Mouse (Mus musculus) midbrain, embryonic 10.5 days (tissue): Measurements from ENCODE around the gene Ecpas. TPM values are rescaled to one million over a fixed set of nuclear protein-coding genes. Genes with fewer than 3 reads are reported as not detected.

Experiments used
- DNase-seq: peaks from one replicate; pipeline ENCODE4 v3.0.0-alpha.2; 2017; ENCODE audit warnings: low spot score
- H3K27ac ChIP-seq: fragments of 300-500 bp; sonication (generic); replicated peaks from 2 replicates; pipeline ENCODE4 v1.5.1; 2016; ENCODE audit warnings: mild to moderate bottlenecking
- H3K27me3 ChIP-seq: fragments of 300-500 bp; sonication (generic); 2 replicates; pipeline ENCODE4 v1.6.1; 2016; ENCODE audit warnings: low read depth, mild to moderate bottlenecking; ENCODE audit not compliant: poor library complexity, severe bottlenecking
- H3K36me3 ChIP-seq: fragments of 300-500 bp; sonication (generic); 2 replicates; pipeline ENCODE4 v1.6.1; 2016; ENCODE audit warnings: mild to moderate bottlenecking, moderate library complexity
- H3K4me1 ChIP-seq: fragments of 300-500 bp; sonication (generic); 2 replicates; pipeline ENCODE4 v1.6.1; 2016
- H3K4me3 ChIP-seq: fragments of 300-500 bp; sonication (generic); 2 replicates; pipeline ENCODE4 v1.5.1; 2016; ENCODE audit warnings: mild to moderate bottlenecking, moderate library complexity
- H3K9me3 ChIP-seq: fragments of 300-500 bp; sonication (generic); replicated peaks from 2 replicates; pipeline ENCODE4 v1.6.1; 2016; ENCODE audit warnings: mild to moderate bottlenecking
- WGBS: fragments of 180-500 bp; shearing (Covaris S2); methylation state at CpG from one replicate; pipeline ENCODE4 v1.1.7; 2016; 5-methylcytosine and 5-hydroxymethylcytosine counted together
- polyA plus RNA-seq: library from polyadenylated mRNA; unstranded; fragments of >200 nt; fragmentation: Nextera tagmentation; extraction: Ambion mirVana; gene quantifications from 2 replicates; pipeline ENCODE4 v1.2.1, GENCODE M21; 2016

The Ecpas gene
- polyA plus RNA-seq, 1 experiment from 2014 or later: 30.4 TPM

GRCm38 (mm10) chr4:58898318-58898717 is 14.2 kb downstream of the Ecpas start:
- H3K9me3 ChIP-seq: no peaks in the 10 kb centered on the region
- no peaks in the 10 kb centered on the region for H3K27me3 ChIP-seq
- H3K4me3 ChIP-seq: no peak overlapping the region
- DNase-seq: no peak
- no peak overlapping the region for H3K27ac ChIP-seq
- no peaks in the 10 kb centered on the region for H3K36me3 ChIP-seq
- H3K4me1 ChIP-seq: peaks cover 2% of the 10 kb centered on the region; the same call in 1 of the 2 replicates

DNA sequence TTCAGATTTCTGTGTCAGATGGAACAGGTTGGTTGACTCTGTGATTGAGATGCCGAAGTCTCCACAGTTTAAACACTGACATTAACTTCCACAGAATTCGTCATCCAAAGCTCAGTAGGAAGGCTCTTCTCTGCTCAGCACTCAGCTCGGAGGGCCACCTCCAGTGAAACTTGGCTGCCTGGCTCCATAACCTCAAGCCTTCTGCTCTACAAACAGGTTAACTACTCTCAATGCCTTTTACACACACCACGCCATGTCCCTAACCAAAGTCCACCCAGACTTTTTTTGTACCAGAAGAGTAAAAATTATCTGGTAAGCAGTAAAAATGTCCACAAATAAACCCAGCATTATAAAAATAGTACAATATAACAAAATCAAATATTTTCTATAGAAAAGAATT is 15.1 kb downstream of the Ecpas start:
- H3K4me1 ChIP-seq: peaks cover 2% of the 10 kb centered on the region; the same call in 1 of the 2 replicates
- WGBS: 79% methylated on average over 4 of the region's 4 CpGs
- no peaks in the 10 kb centered on the region for H3K27me3 ChIP-seq
- H3K27ac ChIP-seq: no peak overlapping the region
- H3K4me3 ChIP-seq: no peak overlapping the region
- no peaks in the 10 kb centered on the region for H3K36me3 ChIP-seq
- DNase-seq: no peak
- H3K9me3 ChIP-seq: no peaks in the 10 kb centered on the region

DNA sequence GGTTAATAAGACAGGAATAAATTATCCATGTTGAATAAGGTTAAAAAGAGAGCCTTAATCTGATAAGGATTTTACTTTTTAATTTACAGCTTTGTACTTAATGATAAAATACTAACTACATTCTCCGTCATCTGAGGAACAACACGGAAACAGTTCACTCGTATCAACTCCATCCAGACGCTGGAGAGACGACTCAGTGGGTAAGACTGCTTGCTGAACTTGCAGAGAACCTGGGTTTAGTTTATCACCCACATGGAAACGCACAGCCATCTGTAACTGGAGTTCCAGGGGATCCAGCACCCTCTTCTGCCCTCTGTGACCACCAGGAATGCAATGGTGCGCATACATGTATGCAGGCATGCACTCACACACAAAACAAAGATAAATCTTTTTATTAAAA is 18.1 kb downstream of the Ecpas start:
- 88% methylated on average over 7 of the region's 7 CpGs for WGBS
- H3K27me3 ChIP-seq: no peaks in the 10 kb centered on the region
- no peaks in the 10 kb centered on the region for H3K36me3 ChIP-seq
- no peak for DNase-seq
- H3K27ac ChIP-seq: no peak overlapping the region
- no peak overlapping the region for H3K4me3 ChIP-seq
- H3K4me1 ChIP-seq: peaks cover 2% of the 10 kb centered on the region; the same call in 1 of the 2 replicates
- H3K9me3 ChIP-seq: no peaks in the 10 kb centered on the region

- WGBS: 90% methylated on average over 4 of the region's 4 CpGs
- no peaks in the 10 kb centered on the region for H3K27me3 ChIP-seq
- H3K4me1 ChIP-seq: no peaks in the 10 kb centered on the region
- DNase-seq: no peak
- H3K4me3 ChIP-seq: no peak overlapping the region
- H3K27ac ChIP-seq: no peak overlapping the region
- no peaks in the 10 kb centered on the region for H3K36me3 ChIP-seq
- H3K9me3 ChIP-seq: no peaks in the 10 kb centered on the region
Measured at GRCm38 (mm10) chr4:58890035-58890782, 22.3 kb downstream of the Ecpas start.

GRCm38 (mm10) chr4:58888568-58888967 is 24.0 kb downstream of the Ecpas start:
- 91% methylated on average over 1 of the region's 1 CpGs for WGBS

GRCm38 (mm10) chr4:58887626-58888025 is 24.9 kb downstream of the Ecpas start:
- H3K4me3 ChIP-seq: no peak overlapping the region
- no peaks in the 10 kb centered on the region for H3K27me3 ChIP-seq
- H3K27ac ChIP-seq: no peak overlapping the region
- WGBS: 89% methylated on average over 3 of the region's 3 CpGs
- no peaks in the 10 kb centered on the region for H3K4me1 ChIP-seq
- 0 out of 2 replicates have a peak, but pooled peaks cover 4% of the 10 kb centered on the region for H3K36me3 ChIP-seq
- DNase-seq: no peak
- H3K9me3 ChIP-seq: no peaks in the 10 kb centered on the region

More at GRCm38 (mm10) chr4:58888568-58888967, 24.0 kb downstream of the Ecpas start:
- H3K4me1 ChIP-seq: no peaks in the 10 kb centered on the region
- no peaks in the 10 kb centered on the region for H3K36me3 ChIP-seq
- H3K27me3 ChIP-seq: no peaks in the 10 kb centered on the region
- no peak for DNase-seq
- no peak overlapping the region for H3K4me3 ChIP-seq
- H3K27ac ChIP-seq: no peak overlapping the region
- H3K9me3 ChIP-seq: no peaks in the 10 kb centered on the region

DNA sequence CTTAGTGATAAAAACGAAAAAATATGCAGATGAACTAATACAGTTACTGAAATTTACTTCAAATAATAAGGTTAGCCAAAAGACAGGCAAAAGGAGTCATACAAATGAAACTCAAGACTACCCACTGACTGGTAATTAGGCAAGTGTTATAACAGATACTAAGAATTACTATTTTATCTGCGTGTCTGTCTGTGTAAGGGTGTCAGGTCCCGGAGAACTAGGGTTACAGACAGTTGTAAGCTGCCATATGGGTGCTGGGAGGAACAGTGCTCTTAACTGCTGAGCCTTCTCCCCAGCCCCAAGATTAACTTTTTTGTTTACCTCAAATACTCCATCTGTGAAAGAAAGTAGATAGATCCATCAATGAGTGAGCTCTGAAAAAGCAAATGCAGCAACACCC is 25.8 kb downstream of the Ecpas start:
- no peaks in the 10 kb centered on the region for H3K9me3 ChIP-seq
- peaks cover 12% of the 10 kb centered on the region for H3K36me3 ChIP-seq
- H3K4me1 ChIP-seq: no peaks in the 10 kb centered on the region
- 89% methylated on average over 3 of the region's 3 CpGs for WGBS
- no peak overlapping the region for H3K27ac ChIP-seq
- no peaks in the 10 kb centered on the region for H3K27me3 ChIP-seq
- H3K4me3 ChIP-seq: no peak overlapping the region
- no peak for DNase-seq

DNA sequence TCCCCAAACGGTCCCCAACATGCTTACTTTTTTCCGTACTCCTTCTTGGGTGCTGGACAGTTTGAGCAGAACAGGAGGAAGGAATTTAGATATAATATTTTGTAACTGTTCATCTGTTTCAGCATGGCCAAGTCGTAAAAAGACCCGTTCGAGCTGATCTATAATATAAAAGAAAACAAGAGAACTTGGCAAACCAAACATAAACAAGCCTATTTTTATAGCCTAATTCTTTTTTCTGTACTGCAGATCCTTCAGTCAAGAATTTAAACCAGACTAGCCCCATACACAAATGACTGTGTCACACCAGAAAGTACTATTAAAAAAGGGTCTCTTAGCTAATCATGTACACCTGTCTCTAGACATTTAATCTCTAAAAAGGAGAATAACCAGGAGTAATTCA is 27.2 kb downstream of the Ecpas start:
- Histone ChIP-seq H3K4me1 (no peaks in the 10 kb centered on the region), H3K27me3 (no peaks in the 10 kb centered on the region), H3K36me3 (peaks cover 15% of the 10 kb centered on the region), H3K27ac (no peak overlapping the region), H3K4me3 (no peak overlapping the region), H3K9me3 (no peaks in the 10 kb centered on the region)
- DNase-seq: no peak
- WGBS: 93% methylated on average over 5 of the region's 5 CpGs

DNA sequence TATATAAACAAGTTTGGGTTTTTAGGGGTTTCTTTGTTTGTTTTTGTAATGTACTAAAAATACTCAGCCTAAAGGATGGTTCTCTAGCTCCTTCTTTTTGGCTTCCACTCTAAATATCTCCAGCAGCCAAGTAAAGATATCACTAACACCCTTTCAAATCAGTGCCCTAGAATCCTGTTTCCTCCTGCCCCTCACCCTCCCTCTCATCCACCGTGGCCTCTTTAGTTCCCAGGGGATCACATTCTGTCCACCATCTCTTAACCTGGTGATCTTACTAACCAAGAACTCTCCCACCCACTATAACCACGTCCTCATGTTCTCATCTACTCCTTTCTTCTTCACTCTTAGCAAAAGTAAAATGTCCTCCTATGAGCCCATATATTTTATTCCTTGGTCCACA is 28.7 kb downstream of the Ecpas start:
- WGBS: 83% methylated on average over 2 of the region's 2 CpGs
- no peaks in the 10 kb centered on the region for H3K4me1 ChIP-seq
- H3K9me3 ChIP-seq: no peaks in the 10 kb centered on the region
- H3K4me3 ChIP-seq: no peak overlapping the region
- DNase-seq: no peak
- H3K27ac ChIP-seq: no peak overlapping the region
- H3K27me3 ChIP-seq: no peaks in the 10 kb centered on the region
- H3K36me3 ChIP-seq: peaks cover 15% of the 10 kb centered on the region

DNA sequence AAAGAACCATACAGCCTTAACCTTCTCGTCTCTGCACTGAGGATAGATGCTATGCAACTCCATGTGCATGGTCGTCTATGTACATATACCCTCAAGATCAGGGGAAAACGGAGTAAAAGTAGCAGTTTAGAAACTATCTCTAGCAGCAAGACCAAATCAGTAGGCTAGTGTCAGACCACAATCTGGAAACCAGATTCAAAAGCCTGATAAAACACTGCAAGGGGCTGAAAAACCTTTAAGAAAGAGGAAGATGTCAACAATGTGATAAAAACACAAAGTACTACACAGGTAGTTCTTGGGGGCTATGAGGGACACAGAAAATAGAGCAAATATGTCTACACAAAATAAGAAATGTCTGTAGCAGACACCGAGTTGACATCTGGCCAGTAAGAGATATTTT is 38.2 kb downstream of the Ecpas start:
- Histone ChIP-seq H3K36me3 (peaks cover 39% of the 10 kb centered on the region), H3K27ac (no peak overlapping the region), H3K9me3 (no peaks in the 10 kb centered on the region), H3K27me3 (no peaks in the 10 kb centered on the region), H3K4me3 (no peak overlapping the region), H3K4me1 (no peaks in the 10 kb centered on the region)
- 89% methylated on average over 4 of the region's 4 CpGs for WGBS
- no peak for DNase-seq

DNA sequence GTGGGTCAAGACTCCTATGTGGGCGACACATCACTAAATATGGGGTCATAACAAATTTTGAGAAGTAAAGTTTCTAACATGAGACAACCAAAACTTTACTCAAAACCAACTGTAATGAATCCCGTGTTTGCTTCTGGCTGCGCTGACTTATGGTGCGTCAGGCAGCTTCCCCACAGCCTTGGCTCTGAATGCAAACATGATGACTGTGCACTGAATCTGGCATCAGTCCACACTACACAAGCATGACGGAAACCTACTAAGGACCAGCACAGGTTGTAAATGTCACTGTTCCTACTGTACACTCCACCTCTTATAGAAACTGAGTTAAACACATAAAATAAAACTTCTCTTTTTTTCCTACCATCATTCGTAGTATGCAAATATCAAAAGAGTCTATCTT is 45.3 kb downstream of the Ecpas start:
- Histone ChIP-seq H3K9me3 (no peaks in the 10 kb centered on the region), H3K27ac (no peak overlapping the region), H3K36me3 (peaks cover 47% of the 10 kb centered on the region), H3K27me3 (no peaks in the 10 kb centered on the region), H3K4me1 (no peaks in the 10 kb centered on the region), H3K4me3 (no peak overlapping the region)
- no peak for DNase-seq
- WGBS: 95% methylated on average over 6 of the region's 6 CpGs

- Histone ChIP-seq H3K9me3 (no peaks in the 10 kb centered on the region), H3K4me1 (no peaks in the 10 kb centered on the region), H3K36me3 (peaks cover 60% of the 10 kb centered on the region), H3K27ac (no peak overlapping the region), H3K4me3 (no peak overlapping the region), H3K27me3 (no peaks in the 10 kb centered on the region)
- 88% methylated on average over 3 of the region's 3 CpGs for WGBS
- no peak for DNase-seq
Measured at GRCm38 (mm10) chr4:58832908-58833307, 79.6 kb downstream of the Ecpas start.

GRCm38 (mm10) chr4:58825921-58826320 is 86.6 kb downstream of the Ecpas start:
- peaks cover 83% of the 10 kb centered on the region for H3K36me3 ChIP-seq
- no peak overlapping the region for H3K4me3 ChIP-seq
- no peak overlapping the region for H3K27ac ChIP-seq
- no peaks in the 10 kb centered on the region for H3K4me1 ChIP-seq
- H3K9me3 ChIP-seq: no peaks in the 10 kb centered on the region
- no peak for DNase-seq
- no peaks in the 10 kb centered on the region for H3K27me3 ChIP-seq
- 89% methylated on average over 4 of the region's 4 CpGs for WGBS

DNA sequence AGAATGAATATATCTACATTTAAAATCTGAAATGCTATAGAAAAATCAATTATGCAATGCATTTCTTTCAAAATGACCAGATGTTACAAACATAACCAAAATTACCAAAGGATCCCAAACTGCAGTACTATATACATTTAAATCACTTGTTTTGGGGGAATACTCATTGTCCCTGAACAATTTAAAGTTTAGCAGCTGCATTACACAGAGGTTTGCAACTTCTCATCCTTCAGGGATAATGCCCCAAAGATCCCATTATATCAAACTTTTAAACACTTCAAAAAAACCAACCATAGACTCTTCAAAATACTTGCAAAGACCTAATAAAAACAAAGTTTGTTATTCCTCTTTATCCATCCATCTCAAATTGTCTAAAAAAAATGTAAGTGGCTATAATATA is 124.9 kb downstream of the Ecpas start, which contains the start of gene Olfr267:
Gene Olfr267, minus strand, starts transcription at position 101 of the 400 bp plus-strand sequence.
- no peaks in the 10 kb centered on the region for H3K27me3 ChIP-seq
- H3K27ac ChIP-seq: no peak within 1 kb of the TSS
- H3K4me3 ChIP-seq: no peak within 1 kb of the TSS
- no peak for DNase-seq
- no peaks in the 10 kb centered on the region for H3K4me1 ChIP-seq
- H3K36me3 ChIP-seq: no peaks in the 10 kb centered on the region
- no peaks in the 10 kb centered on the region for H3K9me3 ChIP-seq
